Mouse (Mus musculus) heart, embryonic 12.5 days (tissue): Measurements from ENCODE around the gene B3gat1. TPM values are rescaled to one million over a fixed set of nuclear protein-coding genes. Genes with fewer than 3 reads are reported as not detected.

Experiments used
- ATAC-seq: fragments of 200-750 bp; cut with Nextera tagmentation; 2 replicates; pipeline ENCODE4 v1.8.0; 2017; ENCODE audit warnings: moderate TSS enrichment, moderate library complexity; ENCODE audit not compliant: insufficient number of reproducible peaks, low FRiP score
- H3K27ac ChIP-seq: fragments of 300-500 bp; sonication (generic); 2 replicates; pipeline ENCODE4 v1.5.1; 2016; ENCODE audit warnings: mild to moderate bottlenecking, moderate library complexity; ENCODE audit not compliant: poor library complexity, severe bottlenecking
- H3K27me3 ChIP-seq: fragments of 300-500 bp; sonication (generic); replicated peaks from 2 replicates; pipeline ENCODE4 v1.6.1; 2016; ENCODE audit warnings: mild to moderate bottlenecking, moderate library complexity
- H3K36me3 ChIP-seq: fragments of 300-500 bp; sonication (generic); 2 replicates; pipeline ENCODE4 v1.6.1; 2016; ENCODE audit warnings: mild to moderate bottlenecking, moderate library complexity
- H3K4me1 ChIP-seq: fragments of 300-500 bp; sonication (generic); replicated peaks from 2 replicates; pipeline ENCODE4 v1.6.1; 2016; ENCODE audit warnings: mild to moderate bottlenecking
- H3K4me2 ChIP-seq: fragments of 300-500 bp; sonication (generic); 2 replicates; pipeline ENCODE4 v1.6.1; 2016; ENCODE audit warnings: mild to moderate bottlenecking, moderate library complexity
- H3K4me3 ChIP-seq: fragments of 300-500 bp; sonication (generic); 2 replicates; pipeline ENCODE4 v1.5.1; 2016; ENCODE audit warnings: mild to moderate bottlenecking
- H3K9ac ChIP-seq: fragments of 300-500 bp; sonication (generic); 2 replicates; pipeline ENCODE4 v1.6.1; 2016; ENCODE audit warnings: mild to moderate bottlenecking, moderate library complexity
- H3K9me3 ChIP-seq: fragments of 300-500 bp; sonication (generic); replicated peaks from 2 replicates; pipeline ENCODE4 v1.6.1; 2016; ENCODE audit warnings: mild to moderate bottlenecking, moderate library complexity
- WGBS: fragments of 180-500 bp; shearing (Covaris S2); methylation state at CpG from one replicate; pipeline ENCODE4 v1.1.7; 2016; 5-methylcytosine and 5-hydroxymethylcytosine counted together
- polyA plus RNA-seq: library from polyadenylated mRNA; unstranded; fragments of >200 nt; fragmentation: Nextera tagmentation; extraction: Ambion mirVana; gene quantifications from 2 replicates; pipeline ENCODE4 v1.2.1, GENCODE M21; 2016

The B3gat1 gene
- 0.14 TPM in 1 of 2 replicates, not detected in the other for polyA plus RNA-seq

- WGBS, result 5% methylated on average over 41 of the region's 65 CpGs
- peak; percentile 59 for ATAC-seq
- Histone ChIP-seq H3K4me3 (peak within 1 kb of the TSS; percentile 60), H3K9me3 (no peaks in the 10 kb centered on the region), H3K9ac (peak within 1 kb of the TSS; percentile 56), H3K4me1 (peaks cover 8% of the 10 kb centered on the region; the same call in 1 of the 2 replicates), H3K36me3 (no peaks in the 10 kb centered on the region), H3K4me2 (peak within 1 kb of the TSS; percentile 96), H3K27ac (no peak within 1 kb of the TSS), H3K27me3 (peaks cover 62% of the 10 kb centered on the region)
These were observed at the start of gene B3gat1 for GRCm38 (mm10) chr9:26733206-26733891. Gene B3gat1, plus strand, starts transcription at chr9:26733728.

- 81% methylated on average over 1 of the region's 1 CpGs for WGBS
- no peak for ATAC-seq
- Histone ChIP-seq H3K27ac (no peak overlapping the region), H3K4me1 (no peaks in the 10 kb centered on the region), H3K36me3 (no peaks in the 10 kb centered on the region), H3K4me2 (no peak overlapping the region), H3K27me3 (no peaks in the 10 kb centered on the region), H3K4me3 (no peak overlapping the region), H3K9ac (no peak overlapping the region), H3K9me3 (no peaks in the 10 kb centered on the region)
These were observed 44.4 kb upstream of the B3gat1 start for GRCm38 (mm10) chr9:26689171-26689570.

- no peaks in the 10 kb centered on the region for H3K27me3 ChIP-seq
- no peak for ATAC-seq
- H3K27ac ChIP-seq, result no peak overlapping the region
- H3K9me3 ChIP-seq, result no peaks in the 10 kb centered on the region
- no peak overlapping the region for H3K4me2 ChIP-seq
- H3K4me1 ChIP-seq, result no peaks in the 10 kb centered on the region
- H3K9ac ChIP-seq, result no peak overlapping the region
- no peaks in the 10 kb centered on the region for H3K36me3 ChIP-seq
- no peak overlapping the region for H3K4me3 ChIP-seq
- WGBS, result 66% methylated on average over 7 of the region's 7 CpGs
These were observed 43.4 kb upstream of the B3gat1 start for GRCm38 (mm10) chr9:26689956-26690698.

GRCm38 (mm10) chr9:26692641-26693040 is 40.9 kb upstream of the B3gat1 start:
- H3K27ac ChIP-seq, result no peak overlapping the region
- no peak overlapping the region for H3K9ac ChIP-seq
- 74% methylated on average over 4 of the region's 4 CpGs for WGBS
- no peak overlapping the region for H3K4me2 ChIP-seq
- H3K9me3 ChIP-seq, result no peaks in the 10 kb centered on the region
- no peak overlapping the region for H3K4me3 ChIP-seq
- no peak for ATAC-seq
- no peaks in the 10 kb centered on the region for H3K4me1 ChIP-seq
- H3K36me3 ChIP-seq, result no peaks in the 10 kb centered on the region
- no peaks in the 10 kb centered on the region for H3K27me3 ChIP-seq

GRCm38 (mm10) chr9:26694656-26695055 is 38.9 kb upstream of the B3gat1 start:
- Histone ChIP-seq H3K4me2 (no peak overlapping the region), H3K27me3 (no peaks in the 10 kb centered on the region), H3K4me3 (no peak overlapping the region), H3K9me3 (peaks cover 4% of the 10 kb centered on the region; the same call in 1 of the 2 replicates), H3K4me1 (no peaks in the 10 kb centered on the region), H3K27ac (no peak overlapping the region), H3K9ac (no peak overlapping the region), H3K36me3 (no peaks in the 10 kb centered on the region)
- 84% methylated on average over 3 of the region's 3 CpGs for WGBS
- no peak for ATAC-seq

GRCm38 (mm10) chr9:26695178-26695577 is 38.4 kb upstream of the B3gat1 start:
- H3K9ac ChIP-seq, result no peak overlapping the region
- no peaks in the 10 kb centered on the region for H3K36me3 ChIP-seq
- H3K4me3 ChIP-seq, result no peak overlapping the region
- WGBS, result 76% methylated on average over 5 of the region's 5 CpGs
- H3K27me3 ChIP-seq, result no peaks in the 10 kb centered on the region
- no peak for ATAC-seq
- no peak overlapping the region for H3K4me2 ChIP-seq
- peaks cover 4% of the 10 kb centered on the region; the same call in 1 of the 2 replicates for H3K9me3 ChIP-seq
- no peak overlapping the region for H3K27ac ChIP-seq
- no peaks in the 10 kb centered on the region for H3K4me1 ChIP-seq

GRCm38 (mm10) chr9:26698286-26698685 is 35.2 kb upstream of the B3gat1 start:
- WGBS, result 64% methylated on average over 2 of the region's 2 CpGs
- ATAC-seq, result no peak
- H3K9me3 ChIP-seq, result peaks cover 4% of the 10 kb centered on the region; the same call in 1 of the 2 replicates
- H3K36me3 ChIP-seq, result no peaks in the 10 kb centered on the region
- H3K27me3 ChIP-seq, result no peaks in the 10 kb centered on the region
- H3K4me2 ChIP-seq, result no peak overlapping the region
- no peak overlapping the region for H3K27ac ChIP-seq
- H3K4me1 ChIP-seq, result no peaks in the 10 kb centered on the region
- no peak overlapping the region for H3K4me3 ChIP-seq
- no peak overlapping the region for H3K9ac ChIP-seq

GRCm38 (mm10) chr9:26700329-26700728 is 33.2 kb upstream of the B3gat1 start:
- WGBS, result 79% methylated on average over 2 of the region's 2 CpGs
- Histone ChIP-seq H3K27ac (no peak overlapping the region), H3K27me3 (no peaks in the 10 kb centered on the region), H3K36me3 (no peaks in the 10 kb centered on the region), H3K4me3 (no peak overlapping the region), H3K9ac (no peak overlapping the region), H3K4me2 (no peak overlapping the region), H3K4me1 (no peaks in the 10 kb centered on the region), H3K9me3 (peaks cover 4% of the 10 kb centered on the region; the same call in 1 of the 2 replicates)
- ATAC-seq, result no peak

- H3K4me2 ChIP-seq, result no peak overlapping the region
- H3K4me3 ChIP-seq, result no peak overlapping the region
- H3K27ac ChIP-seq, result no peak overlapping the region
- ATAC-seq, result no peak
- 49% methylated on average over 3 of the region's 3 CpGs for WGBS
- no peak overlapping the region for H3K9ac ChIP-seq
- H3K27me3 ChIP-seq, result no peaks in the 10 kb centered on the region
- H3K36me3 ChIP-seq, result no peaks in the 10 kb centered on the region
- no peaks in the 10 kb centered on the region for H3K4me1 ChIP-seq
- H3K9me3 ChIP-seq, result no peaks in the 10 kb centered on the region; the same call in 1 of the 2 replicates
These were observed 15.1 kb upstream of the B3gat1 start for GRCm38 (mm10) chr9:26718388-26718787.

GRCm38 (mm10) chr9:26721771-26722170 is 11.8 kb upstream of the B3gat1 start:
- H3K9ac ChIP-seq, result no peak overlapping the region
- ATAC-seq, result no peak
- no peak overlapping the region for H3K4me2 ChIP-seq
- no peaks in the 10 kb centered on the region for H3K27me3 ChIP-seq
- no peaks in the 10 kb centered on the region for H3K4me1 ChIP-seq
- H3K9me3 ChIP-seq, result no peaks in the 10 kb centered on the region; the same call in 1 of the 2 replicates
- no peak overlapping the region for H3K27ac ChIP-seq
- WGBS, result 63% methylated on average over 7 of the region's 7 CpGs
- H3K36me3 ChIP-seq, result no peaks in the 10 kb centered on the region
- H3K4me3 ChIP-seq, result no peak overlapping the region

- Histone ChIP-seq H3K9me3 (no peaks in the 10 kb centered on the region; the same call in 1 of the 2 replicates), H3K4me2 (no peak overlapping the region), H3K4me1 (no peaks in the 10 kb centered on the region), H3K27ac (no peak overlapping the region), H3K36me3 (no peaks in the 10 kb centered on the region), H3K9ac (no peak overlapping the region), H3K27me3 (peaks cover 6% of the 10 kb centered on the region; the same call in 1 of the 2 replicates), H3K4me3 (no peak overlapping the region)
- ATAC-seq, result no peak
- whole genome bisulfite sequencing, result 75% methylated on average over 3 of the region's 3 CpGs
These were observed 7.8 kb upstream of the B3gat1 start for GRCm38 (mm10) chr9:26725709-26726108.
